Mouse (Mus musculus) urinary bladder, adult 2 months (tissue): ENCODE results near the gene Dennd1b. TPM values are rescaled to one million over a fixed set of nuclear protein-coding genes. Genes with fewer than 3 reads are reported as not detected.
A peak's percentile ranks its signal among the peaks of the same experiment; 100 is the strongest.

Experiments
- DNase-seq: peaks from one replicate; pipeline ENCODE4 v3.0.0; 2022; ENCODE audit warnings: low spot score
- polyA plus RNA-seq: library from polyadenylated mRNA; depleted of rRNA; stranded (reverse); fragments of >200 nt; gene quantifications from 2 replicates; pipeline ENCODE4 v1.2.3, GENCODE M21; 2012; rRNA removed

Gene Dennd1b
- polyA plus RNA-seq = 3.6 and 4.2 TPM in 2 replicates

- peak; percentile 66 for DNase-seq
Observed at GRCm38 (mm10) chr1:138963161-138963867, at the start of gene Dennd1b. Dennd1b (plus strand) TSS chr1:138963435.

GRCm38 (mm10) chr1:138915596-138915995 is 47.6 kb upstream of the Dennd1b start:
- DNase-seq = no peak

GRCm38 (mm10) chr1:138919601-138920000 is 43.6 kb upstream of the Dennd1b start:
- no peak for DNase-seq

DNA sequence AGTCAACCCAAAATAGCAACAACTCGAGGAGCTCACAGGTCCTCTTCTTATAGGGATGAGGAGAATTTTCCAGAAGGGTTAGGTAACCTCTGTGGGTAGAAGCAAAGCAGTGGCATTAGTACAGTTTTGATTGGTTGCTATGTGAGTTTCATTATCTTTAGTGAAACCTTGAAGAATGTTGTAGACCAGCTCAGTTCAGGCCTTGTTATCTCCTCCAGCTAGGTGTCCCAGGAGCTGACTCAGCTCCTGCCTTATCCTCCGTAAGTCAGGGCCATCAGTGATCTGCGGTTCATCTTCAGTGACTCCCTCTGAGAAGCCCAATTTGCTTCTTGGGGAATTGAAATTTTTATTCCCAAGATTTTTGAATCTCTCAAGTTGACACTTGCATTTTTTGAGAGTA is 43.2 kb upstream of the Dennd1b start:
- no peak for DNase-seq

- DNase-seq = no peak
Observed at GRCm38 (mm10) chr1:138920799-138921198, 42.4 kb upstream of the Dennd1b start.

- no peak for DNase-seq
Observed at GRCm38 (mm10) chr1:138922886-138923285, 40.3 kb upstream of the Dennd1b start.

- no peak for DNase-seq
Observed at GRCm38 (mm10) chr1:138924282-138924681, 39.0 kb upstream of the Dennd1b start.

GRCm38 (mm10) chr1:138928671-138929483 is 34.4 kb upstream of the Dennd1b start:
- DNase-seq = no peak

DNA sequence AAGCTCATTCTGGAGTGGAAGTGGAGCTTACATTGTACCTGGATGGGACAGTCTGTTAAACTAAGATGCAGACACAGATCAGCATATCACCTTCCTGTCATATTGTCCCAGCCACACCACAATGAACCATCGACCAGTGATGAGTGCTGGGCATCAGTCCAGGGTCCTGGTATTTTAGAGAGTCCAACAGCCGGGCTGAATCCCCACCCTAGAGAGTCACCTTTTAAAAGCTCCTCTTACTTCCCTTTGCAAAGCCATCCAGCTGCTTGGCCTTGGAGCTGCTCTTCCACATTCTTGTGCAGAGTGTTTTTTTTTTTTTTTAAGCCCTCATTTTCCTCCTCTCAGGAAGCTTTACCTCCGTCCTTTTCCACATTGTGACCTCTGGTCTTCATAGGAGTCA is 33.2 kb upstream of the Dennd1b start:
- DNase-seq = no peak

- no peak for DNase-seq
Observed at GRCm38 (mm10) chr1:138930856-138931255, 32.4 kb upstream of the Dennd1b start.

DNA sequence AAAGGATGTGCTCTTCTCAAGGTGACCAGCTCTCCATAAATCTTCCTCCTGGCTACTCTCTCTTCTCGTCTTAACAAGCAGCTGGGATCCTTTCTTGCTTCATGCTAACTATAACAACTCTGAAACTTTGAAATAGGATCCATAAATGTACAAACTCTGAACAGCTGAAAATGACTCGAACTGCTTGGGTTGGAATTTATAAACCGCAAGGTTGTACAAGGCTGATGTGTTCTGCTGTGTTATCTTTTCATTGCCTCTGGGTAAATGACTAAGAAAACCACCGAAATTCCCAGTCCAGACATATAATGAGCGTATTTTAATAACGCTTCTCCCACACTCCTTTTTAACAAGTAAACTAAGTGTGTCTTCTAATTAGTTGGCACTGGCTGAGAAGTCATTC is 27.1 kb upstream of the Dennd1b start:
- DNase-seq = no peak

DNA sequence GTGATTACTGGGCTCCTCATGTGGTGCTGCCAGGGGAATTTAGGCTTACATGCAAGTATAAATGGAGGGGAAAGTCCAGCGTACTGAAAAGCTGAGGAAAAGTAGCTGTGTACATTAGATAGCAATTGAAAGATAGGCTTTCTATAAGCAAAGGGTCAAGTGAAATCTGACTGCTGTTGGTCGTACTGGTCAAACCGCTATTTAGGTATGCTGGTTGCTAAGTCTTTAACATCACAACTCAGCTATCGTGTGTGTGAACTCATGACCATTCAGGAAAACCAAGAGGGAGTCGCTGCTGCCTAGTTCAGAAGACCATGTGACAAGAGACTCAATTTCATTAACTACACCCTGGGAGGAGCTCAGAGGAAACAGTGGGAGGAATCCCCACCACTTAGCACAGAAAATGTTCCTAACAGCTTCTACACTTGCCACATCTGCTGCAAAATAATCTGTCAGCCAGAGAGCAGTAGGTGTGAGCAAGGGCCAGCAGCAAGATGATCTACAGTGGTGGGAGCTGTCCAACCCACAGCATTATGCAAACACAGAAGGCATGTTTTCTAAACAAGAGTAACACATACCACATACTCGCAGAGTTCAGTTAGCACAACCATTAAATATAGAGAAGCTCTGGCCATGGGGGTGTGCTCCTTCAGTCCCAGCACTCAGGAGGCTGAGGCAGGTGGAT is 25.4 kb upstream of the Dennd1b start:
- no peak for DNase-seq

- no peak for DNase-seq
Observed at GRCm38 (mm10) chr1:138939579-138940139, 23.6 kb upstream of the Dennd1b start.

DNA sequence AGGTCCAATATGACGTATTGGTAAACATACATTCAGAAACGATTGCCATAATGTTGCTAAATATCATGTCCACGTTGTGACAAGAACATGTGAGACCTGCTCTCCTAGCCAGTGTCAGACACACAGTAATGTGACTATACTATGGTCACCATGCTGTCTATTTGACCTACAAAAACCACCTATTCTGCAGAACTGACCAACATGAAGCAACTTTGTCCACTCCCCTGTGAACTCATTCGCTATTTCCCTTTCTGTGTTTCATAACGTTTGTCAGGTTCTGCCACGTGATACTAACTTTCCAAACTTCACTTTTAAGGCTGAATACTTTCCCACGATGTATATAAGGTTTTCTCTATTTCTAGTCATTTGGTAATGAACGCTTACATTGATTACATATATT is 22.8 kb upstream of the Dennd1b start:
- DNase-seq = no peak

DNA sequence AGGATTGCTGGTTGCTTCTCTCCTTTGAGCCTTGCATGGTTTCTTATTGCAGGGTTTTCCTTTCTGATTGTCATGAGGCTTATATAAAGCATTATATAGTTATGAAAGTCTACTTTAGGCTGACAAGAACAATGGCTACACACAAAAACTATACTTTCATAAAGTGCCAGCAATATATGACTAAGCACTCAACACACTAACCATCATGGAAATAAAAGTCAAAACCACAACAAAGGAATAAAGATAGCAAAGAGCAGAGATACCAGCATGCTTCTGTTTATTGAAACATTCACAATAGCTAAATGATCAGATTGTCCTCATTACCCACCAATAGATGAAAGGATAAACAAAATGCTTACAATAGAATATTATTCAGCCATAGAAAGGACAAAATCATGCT is 11.1 kb upstream of the Dennd1b start:
- no peak for DNase-seq

DNA sequence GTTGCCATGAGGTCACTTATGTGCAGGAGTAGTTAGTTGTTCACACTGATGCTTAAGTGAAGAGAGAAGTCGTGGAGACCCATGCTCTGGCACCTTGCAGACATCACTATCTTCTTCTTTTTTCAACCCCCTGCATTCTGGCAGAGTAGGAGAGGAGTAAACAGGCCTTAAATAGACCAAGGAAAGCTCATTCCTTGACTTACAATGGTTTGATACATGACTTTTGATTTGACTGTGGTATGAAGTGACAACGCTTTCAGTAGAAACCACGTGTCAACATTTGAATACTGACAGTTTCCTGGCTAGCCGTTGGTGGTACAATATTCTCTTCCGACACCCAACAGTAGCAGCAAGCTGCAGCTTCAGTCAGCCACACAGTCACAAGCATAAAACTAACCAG is 8.3 kb upstream of the Dennd1b start:
- no peak for DNase-seq

- no peak for DNase-seq
Observed at GRCm38 (mm10) chr1:138955455-138955854, 7.8 kb upstream of the Dennd1b start.

DNA sequence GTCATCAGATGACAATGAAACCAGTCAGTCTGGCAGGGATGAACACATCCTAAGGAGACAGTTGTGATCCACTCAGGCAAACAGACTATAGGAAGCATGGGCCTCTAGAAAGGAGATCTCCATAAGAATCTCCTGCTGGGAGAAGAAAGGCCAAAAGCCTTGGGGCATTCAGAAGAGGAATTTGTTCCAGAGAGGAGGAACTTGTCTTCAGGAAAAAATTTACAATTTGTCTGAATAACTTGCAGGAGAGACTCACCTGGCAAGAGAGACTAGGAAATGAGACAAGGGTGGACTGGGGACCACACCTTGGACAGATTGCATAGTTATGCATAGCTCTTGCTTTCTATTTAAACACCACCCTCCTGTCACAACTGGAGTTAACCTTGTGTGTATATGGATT is 6.7 kb upstream of the Dennd1b start:
- DNase-seq = no peak

DNA sequence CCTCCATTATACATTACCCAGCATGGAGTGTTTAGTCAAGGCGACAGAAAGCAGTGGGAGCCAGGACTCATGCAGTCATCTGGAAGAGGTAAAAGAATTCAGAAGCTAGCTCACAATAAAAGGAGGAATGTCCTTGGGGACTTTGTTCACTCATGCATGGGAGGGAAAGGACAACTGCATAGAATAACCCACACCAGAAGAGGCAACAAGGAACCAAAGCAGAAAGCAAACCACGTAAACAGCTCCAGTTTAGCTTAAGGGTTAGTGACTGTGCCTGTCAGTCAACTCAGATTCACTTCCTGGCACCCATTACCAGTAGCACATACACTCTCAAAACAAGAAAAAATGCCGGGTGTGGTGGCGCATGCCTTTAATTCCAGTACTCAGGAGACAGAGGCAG is 6.1 kb upstream of the Dennd1b start:
- DNase-seq = no peak

DNA sequence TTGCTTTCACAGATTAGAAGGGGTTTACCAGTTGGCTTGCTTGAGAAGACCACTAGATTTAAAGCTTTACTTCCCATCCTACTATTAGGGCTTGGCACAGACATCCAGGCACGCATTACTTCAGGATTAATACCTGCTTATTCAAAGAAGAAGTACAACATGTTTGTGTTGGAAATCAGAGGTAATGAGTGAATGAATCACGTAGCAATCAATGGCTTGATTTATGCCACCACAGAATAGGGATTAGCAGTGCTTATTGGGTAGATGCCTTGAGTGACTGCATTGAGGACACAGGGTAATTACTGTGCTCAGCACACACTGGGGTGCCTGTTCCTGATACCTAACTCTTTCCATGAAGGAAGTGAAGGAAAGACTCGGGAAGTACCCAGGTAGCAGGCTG is 4.4 kb upstream of the Dennd1b start:
- no peak for DNase-seq

- no peak for DNase-seq
Observed at GRCm38 (mm10) chr1:138959903-138960483, 3.2 kb upstream of the Dennd1b start.
